Mouse (Mus musculus): ENCODE results near the gene Bcl7a. TPM values are rescaled to one million over a fixed set of nuclear protein-coding genes. Genes with fewer than 3 reads are reported as not detected.

The Bcl7a gene
- polyA plus RNA-seq, 1 experiment = 23.4 TPM

DNA sequence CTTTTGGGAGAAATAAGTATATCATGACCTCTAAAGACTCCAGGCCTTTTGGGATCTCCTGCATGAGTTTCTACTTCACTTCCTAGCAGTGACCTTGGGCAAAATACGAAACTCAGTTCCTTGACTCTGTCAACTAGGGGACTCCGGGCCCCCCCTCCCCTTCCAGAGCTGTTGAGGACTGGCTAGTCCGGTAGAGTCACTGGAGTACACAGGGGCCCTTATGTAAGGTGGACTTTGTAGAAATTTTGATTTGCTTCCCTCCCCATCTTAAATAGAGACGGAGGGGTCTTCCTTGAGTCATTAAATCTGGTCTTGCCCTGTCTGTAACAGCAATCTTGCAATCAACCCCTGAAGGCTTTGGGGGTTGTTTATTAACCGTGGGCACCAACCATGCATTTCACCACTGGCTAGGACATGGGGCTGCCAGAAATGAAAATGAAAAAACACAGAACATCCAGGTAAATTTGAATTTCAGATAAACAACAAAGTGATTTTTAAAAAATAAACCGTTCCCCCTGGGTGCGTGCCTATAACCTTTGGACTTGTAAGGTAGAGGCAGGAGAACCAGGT, 3.2 kb downstream of the Bcl7a start:
- peak; percentile 93 for DNase-seq
- Histone ChIP-seq H3K4me1 (ENCODE audit: control insufficient read depth, insufficient read depth, low read length) (peaks cover 27% of the 10 kb centered on the region), H3K27ac (ENCODE audit: insufficient read depth, low read depth, low read length) (peak overlapping the region; percentile 99)

GRCm38 (mm10) chr5:123347985-123348384, 4.4 kb downstream of the Bcl7a start:
- Histone ChIP-seq H3K27me3 (replicated peaks; ENCODE audit: control insufficient read depth, insufficient read depth, low read length) (no peaks in the 10 kb centered on the region), H3K27ac (ENCODE audit: insufficient read depth, low read depth, low read length) (peak overlapping the region; percentile 91), H3K4me1 (ENCODE audit: control insufficient read depth, insufficient read depth, low read length) (peaks cover 27% of the 10 kb centered on the region), H3K36me3 (ENCODE audit: control insufficient read depth, insufficient read depth, low read length) (no peaks in the 10 kb centered on the region; the same call in 1 of the 2 replicates), H3K4me3 (ENCODE audit: insufficient read depth, low read depth, low read length) (no peak overlapping the region)
- peak; percentile 54 for DNase-seq
- WGBS = 47% methylated on average over 2 of the region's 2 CpGs
- no peak for TF ChIP-seq CTCF (conservative IDR thresholded peaks at IDR 0.05; ENCODE audit: insufficient read depth, insufficient read length, low read depth, low read length)
- TF ChIP-seq POLR2A (IDR thresholded peaks at IDR 0.05; ENCODE audit: low read depth, low read length) = no peak

More for the DNA sequence above, 3.2 kb downstream of the Bcl7a start:
- peak overlapping the region; percentile 26 for H3K4me3 ChIP-seq (ENCODE audit: insufficient read depth, low read depth, low read length)
- no peaks in the 10 kb centered on the region; the same call in 1 of the 2 replicates for H3K36me3 ChIP-seq (ENCODE audit: control insufficient read depth, insufficient read depth, low read length)
- TF ChIP-seq POLR2A (IDR thresholded peaks at IDR 0.05; ENCODE audit: low read depth, low read length) (no peak), CTCF (conservative IDR thresholded peaks at IDR 0.05; ENCODE audit: insufficient read depth, insufficient read length, low read depth, low read length) (no peak)
- WGBS = 38% methylated on average over 7 of the region's 7 CpGs
- H3K27me3 ChIP-seq (replicated peaks; ENCODE audit: control insufficient read depth, insufficient read depth, low read length) = no peaks in the 10 kb centered on the region

- 40% methylated on average over 10 of the region's 10 CpGs for WGBS
- DNase-seq = peak; percentile 63
- TF ChIP-seq POLR2A (IDR thresholded peaks at IDR 0.05; ENCODE audit: low read depth, low read length) (no peak), CTCF (conservative IDR thresholded peaks at IDR 0.05; ENCODE audit: insufficient read depth, insufficient read length, low read depth, low read length) (no peak; the same call in 1 of the 2 replicates)
- H3K36me3 ChIP-seq (ENCODE audit: control insufficient read depth, insufficient read depth, low read length) = no peaks in the 10 kb centered on the region; the same call in 1 of the 2 replicates
- H3K4me1 ChIP-seq (ENCODE audit: control insufficient read depth, insufficient read depth, low read length) = peaks cover 27% of the 10 kb centered on the region
- H3K4me3 ChIP-seq (ENCODE audit: insufficient read depth, low read depth, low read length) = no peak overlapping the region
- H3K27me3 ChIP-seq (replicated peaks; ENCODE audit: control insufficient read depth, insufficient read depth, low read length) = no peaks in the 10 kb centered on the region
- peak overlapping the region; percentile 3; the same call in 1 of the 2 replicates for H3K27ac ChIP-seq (ENCODE audit: insufficient read depth, low read depth, low read length)
These were observed 6.8 kb downstream of the Bcl7a start for GRCm38 (mm10) chr5:123350386-123350785.

DNA sequence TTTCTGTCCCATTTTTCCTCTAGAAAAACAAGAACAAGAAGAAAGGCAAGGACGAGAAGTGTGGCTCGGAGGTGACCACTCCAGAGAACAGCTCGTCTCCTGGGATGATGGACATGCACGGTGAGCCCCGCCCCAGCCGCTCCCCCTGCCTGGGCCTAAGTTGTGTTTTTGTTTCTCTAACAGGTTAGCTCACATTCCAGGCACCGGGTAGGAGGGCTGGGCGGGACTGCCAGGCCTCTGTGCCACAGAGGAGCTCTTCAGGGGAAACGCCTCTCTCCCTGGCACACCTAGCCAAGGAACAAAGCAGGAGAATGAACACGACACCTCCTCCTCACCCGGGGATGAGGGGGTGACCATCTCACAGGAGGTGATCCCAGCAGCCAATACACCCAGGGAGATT, 12.3 kb downstream of the Bcl7a start:
- peak; percentile 87 for DNase-seq
- H3K27ac ChIP-seq (ENCODE audit: insufficient read depth, low read depth, low read length) = peak overlapping the region; percentile 54
- H3K4me3 ChIP-seq (ENCODE audit: insufficient read depth, low read depth, low read length) = no peak overlapping the region
- H3K4me1 ChIP-seq (ENCODE audit: control insufficient read depth, insufficient read depth, low read length) = peaks cover 39% of the 10 kb centered on the region
- TF ChIP-seq CTCF (conservative IDR thresholded peaks at IDR 0.05; ENCODE audit: insufficient read depth, insufficient read length, low read depth, low read length) (no peak), POLR2A (IDR thresholded peaks at IDR 0.05; ENCODE audit: low read depth, low read length) (no peak)
- peaks cover 1% of the 10 kb centered on the region; the same call in 1 of the 2 replicates for H3K36me3 ChIP-seq (ENCODE audit: control insufficient read depth, insufficient read depth, low read length)
- 36% methylated on average over 11 of the region's 11 CpGs for WGBS
- no peaks in the 10 kb centered on the region for H3K27me3 ChIP-seq (replicated peaks; ENCODE audit: control insufficient read depth, insufficient read depth, low read length)

DNA sequence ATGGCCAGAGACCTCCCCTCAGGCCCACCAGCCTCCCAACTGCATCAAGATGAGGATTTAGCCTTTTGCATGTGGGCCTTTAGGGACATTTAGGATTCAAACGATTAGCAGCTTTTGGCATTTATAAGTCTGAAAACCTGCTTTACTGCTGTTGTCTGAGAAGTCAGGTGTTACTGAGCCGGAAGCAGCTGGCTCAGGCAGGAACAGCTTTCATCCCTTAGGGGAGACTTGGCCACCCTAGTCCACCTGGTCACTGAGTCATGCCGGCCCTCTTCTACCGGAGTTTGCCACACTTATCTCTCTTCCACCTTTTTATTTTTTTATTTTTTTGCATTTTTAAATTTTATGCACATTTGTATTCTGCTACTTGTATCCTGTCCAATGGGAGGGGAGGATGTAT, 13.6 kb downstream of the Bcl7a start:
- peaks cover 37% of the 10 kb centered on the region for H3K4me1 ChIP-seq (ENCODE audit: control insufficient read depth, insufficient read depth, low read length)
- TF ChIP-seq POLR2A (IDR thresholded peaks at IDR 0.05; ENCODE audit: low read depth, low read length) = no peak
- TF ChIP-seq CTCF (conservative IDR thresholded peaks at IDR 0.05; ENCODE audit: insufficient read depth, insufficient read length, low read depth, low read length) = no peak
- H3K27ac ChIP-seq (ENCODE audit: insufficient read depth, low read depth, low read length) = peak overlapping the region; percentile 42
- peak; percentile 53 for DNase-seq
- H3K4me3 ChIP-seq (ENCODE audit: insufficient read depth, low read depth, low read length) = no peak overlapping the region
- H3K36me3 ChIP-seq (ENCODE audit: control insufficient read depth, insufficient read depth, low read length) = peaks cover 1% of the 10 kb centered on the region; the same call in 1 of the 2 replicates
- no peaks in the 10 kb centered on the region for H3K27me3 ChIP-seq (replicated peaks; ENCODE audit: control insufficient read depth, insufficient read depth, low read length)
- 55% methylated on average over 4 of the region's 4 CpGs for WGBS

DNA sequence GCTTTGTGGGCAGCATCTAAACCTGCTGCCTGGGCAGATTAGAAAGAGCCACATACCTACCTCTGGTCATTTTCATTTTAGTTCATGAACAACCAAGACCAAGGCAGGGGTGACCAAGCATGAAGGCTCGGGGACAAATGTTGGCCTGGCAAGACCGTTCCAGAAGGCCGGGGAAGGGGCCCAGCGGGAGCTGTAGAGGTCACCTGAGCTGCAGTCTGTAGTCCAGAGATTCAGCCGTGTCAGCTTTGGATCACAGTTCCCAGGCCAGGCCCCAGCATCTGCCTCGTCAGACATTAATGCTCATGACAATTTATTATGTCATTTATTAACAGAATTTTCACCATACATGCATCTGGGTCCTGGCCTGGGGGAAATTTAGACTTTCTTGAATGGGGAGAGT, 15.8 kb downstream of the Bcl7a start:
- H3K27me3 ChIP-seq (replicated peaks; ENCODE audit: control insufficient read depth, insufficient read depth, low read length) = no peaks in the 10 kb centered on the region
- WGBS = 32% methylated on average over 6 of the region's 6 CpGs
- H3K27ac ChIP-seq (ENCODE audit: insufficient read depth, low read depth, low read length) = peak overlapping the region; percentile 87
- peak; percentile 96 for DNase-seq
- H3K4me3 ChIP-seq (ENCODE audit: insufficient read depth, low read depth, low read length) = no peak overlapping the region
- TF ChIP-seq CTCF (conservative IDR thresholded peaks at IDR 0.05; ENCODE audit: insufficient read depth, insufficient read length, low read depth, low read length) (no peak), POLR2A (IDR thresholded peaks at IDR 0.05; ENCODE audit: low read depth, low read length) (no peak)
- peaks cover 55% of the 10 kb centered on the region for H3K4me1 ChIP-seq (ENCODE audit: control insufficient read depth, insufficient read depth, low read length)
- peaks cover 1% of the 10 kb centered on the region; the same call in 1 of the 2 replicates for H3K36me3 ChIP-seq (ENCODE audit: control insufficient read depth, insufficient read depth, low read length)

DNA sequence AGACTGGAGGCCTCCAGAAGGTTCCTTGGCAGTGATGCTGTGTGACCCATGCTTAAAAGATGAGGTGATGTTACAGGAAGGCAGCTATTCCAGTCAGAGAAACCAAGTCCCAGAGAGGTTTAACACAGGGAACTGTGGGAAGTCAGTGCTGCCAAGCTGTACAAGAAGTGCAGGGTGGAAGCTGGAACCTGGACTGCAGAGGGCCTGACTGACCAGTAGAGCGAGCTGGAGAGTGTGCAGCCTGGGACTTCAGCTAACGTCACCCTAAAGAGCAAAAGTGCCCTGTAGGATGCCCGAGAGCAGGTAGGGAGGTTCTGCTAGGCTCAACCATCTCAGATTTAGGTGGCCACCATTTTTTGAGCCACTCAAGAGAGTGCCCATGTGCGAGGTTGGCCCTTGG, 19.3 kb downstream of the Bcl7a start:
- H3K4me3 ChIP-seq (ENCODE audit: insufficient read depth, low read depth, low read length) = no peak overlapping the region
- H3K36me3 ChIP-seq (ENCODE audit: control insufficient read depth, insufficient read depth, low read length) = no peaks in the 10 kb centered on the region; the same call in 1 of the 2 replicates
- peaks cover 47% of the 10 kb centered on the region for H3K4me1 ChIP-seq (ENCODE audit: control insufficient read depth, insufficient read depth, low read length)
- no peaks in the 10 kb centered on the region for H3K27me3 ChIP-seq (replicated peaks; ENCODE audit: control insufficient read depth, insufficient read depth, low read length)
- 64% methylated on average over 4 of the region's 4 CpGs for WGBS
- DNase-seq = peak; percentile 49
- 0 out of 2 replicates have a peak overlapping the region, but pooled peaks have one; percentile 76 for H3K27ac ChIP-seq (ENCODE audit: insufficient read depth, low read depth, low read length)
- TF ChIP-seq POLR2A (IDR thresholded peaks at IDR 0.05; ENCODE audit: low read depth, low read length) (no peak), CTCF (conservative IDR thresholded peaks at IDR 0.05; ENCODE audit: insufficient read depth, insufficient read length, low read depth, low read length) (no peak; the same call in 1 of the 2 replicates)

All from kidney, adult 2 months (tissue).